Mouse (Mus musculus): ENCODE measurements around the gene Tfcp2.

Gene Tfcp2

GRCm38 (mm10) chr15:100551326-100552307, at the start of gene Tfcp2:
Tfcp2 (minus strand) TSS chr15:100552008.
- peak; percentile 99 for DNase-seq

- DNase-seq, result no peak
These were observed 49.0 kb upstream of the Tfcp2 start for GRCm38 (mm10) chr15:100600696-100601272.

- DNase-seq, result peak; percentile 67
These were observed 48.4 kb upstream of the Tfcp2 start for GRCm38 (mm10) chr15:100600047-100600695.

- DNase-seq, result peak; percentile 54
These were observed 47.7 kb upstream of the Tfcp2 start, which contains the start of gene Pou6f1 for GRCm38 (mm10) chr15:100599276-100600046. Pou6f1 (minus strand) TSS chr15:100599984.

GRCm38 (mm10) chr15:100598883-100599275, 47.1 kb upstream of the Tfcp2 start:
- peak; percentile 41 for DNase-seq

- no peak for DNase-seq
These were observed 46.6 kb upstream of the Tfcp2 start for GRCm38 (mm10) chr15:100598287-100598882.

- no peak for DNase-seq
These were observed 41.0 kb upstream of the Tfcp2 start for GRCm38 (mm10) chr15:100592817-100593216.

- no peak for DNase-seq
These were observed 38.6 kb upstream of the Tfcp2 start for GRCm38 (mm10) chr15:100590436-100590835.

GRCm38 (mm10) chr15:100588297-100588696, 36.5 kb upstream of the Tfcp2 start:
- DNase-seq, result no peak

GRCm38 (mm10) chr15:100587166-100587565, 35.4 kb upstream of the Tfcp2 start:
- DNase-seq, result no peak

GRCm38 (mm10) chr15:100585931-100586330, 34.1 kb upstream of the Tfcp2 start:
- no peak for DNase-seq

- no peak for DNase-seq
These were observed 28.3 kb upstream of the Tfcp2 start for GRCm38 (mm10) chr15:100580108-100580507.

GRCm38 (mm10) chr15:100577972-100578371, 26.2 kb upstream of the Tfcp2 start:
- no peak for DNase-seq

GRCm38 (mm10) chr15:100576810-100577209, 25.0 kb upstream of the Tfcp2 start:
- DNase-seq, result no peak

GRCm38 (mm10) chr15:100576392-100576791, 24.6 kb upstream of the Tfcp2 start:
- no peak for DNase-seq

GRCm38 (mm10) chr15:100575366-100575765, 23.6 kb upstream of the Tfcp2 start:
- DNase-seq, result no peak

GRCm38 (mm10) chr15:100574378-100574777, 22.6 kb upstream of the Tfcp2 start:
- no peak for DNase-seq

- DNase-seq, result no peak
These were observed 22.1 kb upstream of the Tfcp2 start for GRCm38 (mm10) chr15:100573946-100574345.

GRCm38 (mm10) chr15:100569239-100569638, 17.4 kb upstream of the Tfcp2 start:
- no peak for DNase-seq

- DNase-seq, result no peak
These were observed 14.7 kb upstream of the Tfcp2 start for GRCm38 (mm10) chr15:100566531-100566930.

GRCm38 (mm10) chr15:100557705-100558433, 6.1 kb upstream of the Tfcp2 start:
- no peak for DNase-seq

- DNase-seq, result no peak
These were observed 4.6 kb upstream of the Tfcp2 start for GRCm38 (mm10) chr15:100556378-100556777.
